Comparison of ENCODE assay signal across 19 mouse cellular contexts in the genomic region with DNA sequence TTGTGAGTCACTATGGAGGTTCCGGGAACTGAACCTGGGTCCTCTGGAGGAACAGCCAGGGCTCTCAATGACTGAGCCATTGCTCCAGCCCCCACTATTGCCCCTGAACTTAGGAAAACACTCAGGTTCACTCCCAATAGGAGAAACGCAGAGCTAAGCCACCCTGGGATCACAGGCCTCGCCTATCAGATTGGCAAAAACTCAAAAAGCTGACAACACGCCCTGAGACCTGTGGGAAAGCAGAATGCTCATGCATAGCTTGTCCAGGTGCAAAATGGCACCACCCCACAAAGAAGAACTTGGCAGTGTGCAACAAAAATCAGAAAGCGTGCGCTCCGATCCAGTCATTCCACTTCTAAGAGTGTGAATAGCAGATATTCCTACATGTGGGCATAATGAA. TPM values are rescaled to one million over a fixed set of nuclear protein-coding genes. Genes with fewer than 3 reads are reported as not detected.
"Had no signal": no experiment of that assay in that cellular context is flagged by ENCODE, and none has a peak within 500 bp of the region (broad histone marks: within the 10 kb centered on the region; RNA-seq: fewer than 3 reads in every experiment).

No protein-coding gene starts in this region.

- DNase-seq: kidney, adult 8-10 months; kidney, postnatal 25 days; lung, adult 18-20 months; midbrain, embryonic 14.5 days; right cerebral cortex, adult 18-20 months; thymus, adult 2 months; thymus, postnatal 25 days had no signal

- H3K9me3 ChIP-seq: limb, embryonic 15.5 days; midbrain, embryonic 10.5 days; neural tube, embryonic 15.5 days had no signal

- H3K9ac ChIP-seq: limb, embryonic 15.5 days; liver, embryonic 14.5 days; neural tube, embryonic 15.5 days had no signal

- H3K27me3 ChIP-seq: limb, embryonic 15.5 days; neural tube, embryonic 15.5 days had no signal

- H3K4me2 ChIP-seq: limb, embryonic 15.5 days; neural tube, embryonic 15.5 days had no signal

- H3K27ac ChIP-seq: left cerebral cortex, adult 2 months; limb, embryonic 15.5 days; liver, embryonic 14.5 days; midbrain, embryonic 10.5 days; neural tube, embryonic 15.5 days had no signal

- H3K4me1 ChIP-seq: limb, embryonic 15.5 days; midbrain, embryonic 10.5 days; neural tube, embryonic 15.5 days had no signal

- H3K4me3 ChIP-seq: left cerebral cortex, adult 2 months; limb, embryonic 15.5 days; midbrain, embryonic 10.5 days; myocyte; neural tube, embryonic 15.5 days had no signal

- H3K36me3 ChIP-seq: limb, embryonic 15.5 days; midbrain, embryonic 10.5 days; neural tube, embryonic 15.5 days had no signal

RNA-seq across cellular contexts. Expression of a gene that starts 26.9 kb away (rescaled TPM):
- total RNA-seq: layer of hippocampus, postnatal 25 days; left cerebral cortex, adult 2 months; left cerebral cortex, postnatal 14 days had no signal
- polyA plus RNA-seq: intestine, embryonic 14.5 days; limb, embryonic 11.5 days; liver, embryonic 14.5 days; midbrain, embryonic 14.5 days; neural tube, embryonic 11.5 days; spleen, adult 2 months had no signal
